Mouse (Mus musculus): ENCODE results near the gene Mettl7a3.
"Not testable (repeated sequence)": the region's sequence is repeated elsewhere in the genome, so short reads cannot be mapped to it uniquely, and the experiment has no call there.

- not testable (repeated sequence) for TF ChIP-seq CTCF (IDR thresholded peaks at IDR 0.05; ENCODE audit: control insufficient read depth, insufficient read depth, insufficient replicate concordance, low read depth, low read length); POLR2A (IDR thresholded peaks at IDR 0.05; ENCODE audit: control insufficient read depth, low read depth, low read length)
Measured at GRCm38 (mm10) chr15:100377847-100378505, 43.2 kb downstream of the Mettl7a3 start.
